Mouse (Mus musculus): ENCODE measurements around the gene Gna15. TPM values are rescaled to one million over a fixed set of nuclear protein-coding genes. Genes with fewer than 3 reads are reported as not detected.

Gene Gna15
- total and polyA plus RNA-seq, 3 experiments: 23.0 to 142 (median 33.0) TPM

- H3K4me1 ChIP-seq (ENCODE audit: control insufficient read depth in 1 of 2, insufficient read depth in 2 of 2, low read length in 2 of 2): peaks cover 3 to 19% of the 10 kb centered on the region in 2 experiments
- peaks cover 0 to 2% of the 10 kb centered on the region in 2 experiments; a peak in 2 of 4 replicates for H3K27me3 ChIP-seq (ENCODE audit: control insufficient read depth in 1 of 2, insufficient read depth in 2 of 2, low read length in 2 of 2)
- no peaks in the 10 kb centered on the region for H3K9me3 ChIP-seq (replicated peaks; ENCODE audit: insufficient read depth, low read length)
- TF ChIP-seq MEF2A (IDR thresholded peaks at IDR 0.05; ENCODE audit: extremely low read depth, insufficient replicate concordance, low read depth, low read length, poor library complexity, severe bottlenecking) (no peak), JUND (IDR thresholded peaks at IDR 0.05; ENCODE audit: low read depth, low read length) (no peak), EP300 (IDR thresholded peaks at IDR 0.05; ENCODE audit: low read depth in 1 of 2, low read length in 2 of 2) (peak in 1 of 2 experiments; percentile 43; a peak in 1 of 4 replicates), BHLHE40 (IDR thresholded peaks at IDR 0.05; ENCODE audit: borderline replicate concordance, low read depth, low read length) (no peak), TCF12 (IDR thresholded peaks at IDR 0.05; ENCODE audit: low read depth, low read length) (no peak), ELF1 (IDR thresholded peaks at IDR 0.05; ENCODE audit: low read depth, low read length) (no peak), ZNF384 (IDR thresholded peaks at IDR 0.05; ENCODE audit: low read depth, low read length) (no peak), MAZ (IDR thresholded peaks at IDR 0.05; ENCODE audit: low read depth, low read length) (0 out of 2 replicates have a peak, but pooled peaks have one; percentile 29)
- DNase-seq (ENCODE audit: low read depth, low spot score): peak; percentile 56
- no peak overlapping the region for H3K4me3 ChIP-seq (ENCODE audit: control insufficient read depth in 1 of 2, insufficient read depth in 1 of 2, low read depth in 2 of 2, low read length in 2 of 2)
- peaks cover 0 to 3% of the 10 kb centered on the region in 2 experiments; a peak in 2 of 4 replicates for H3K36me3 ChIP-seq (ENCODE audit: control insufficient read depth in 1 of 2, insufficient read depth in 2 of 2, low read length in 2 of 2)
- H3K79me2 ChIP-seq (ENCODE audit: control insufficient read depth, insufficient read depth, low read length, poor library complexity): no peaks in the 10 kb centered on the region
- H3K27ac ChIP-seq (ENCODE audit: control insufficient read depth, low read depth, low read length): no peak overlapping the region
- no peak overlapping the region for H3K9ac ChIP-seq (ENCODE audit: control insufficient read depth, low read depth, low read length, poor library complexity, severe bottlenecking)
Observed at GRCm38 (mm10) chr10:81456983-81457563, 67.0 kb downstream of the Gna15 start.

- TF ChIP-seq MYC (IDR thresholded peaks at IDR 0.05; ENCODE audit: low read depth, low read length): no peak
- no peak for TF ChIP-seq SMC3 (IDR thresholded peaks at IDR 0.05; ENCODE audit: low read depth, low read length)
- TF ChIP-seq TCF12 (IDR thresholded peaks at IDR 0.05; ENCODE audit: low read depth, low read length): no peak
- no peak for TF ChIP-seq MYB (IDR thresholded peaks at IDR 0.05; ENCODE audit: low read depth, low read length)
- TF ChIP-seq ETS1 (IDR thresholded peaks at IDR 0.05; ENCODE audit: low read depth, low read length): no peak
- TF ChIP-seq RCOR1 (IDR thresholded peaks at IDR 0.05; ENCODE audit: low read depth, low read length): no peak
- Histone ChIP-seq H3K27ac (ENCODE audit: control insufficient read depth, low read depth, low read length) (no peak within 1 kb of the TSS), H3K9ac (ENCODE audit: control insufficient read depth, low read depth, low read length, poor library complexity, severe bottlenecking) (no peak within 1 kb of the TSS), H3K9me3 (replicated peaks; ENCODE audit: insufficient read depth, low read length) (no peaks in the 10 kb centered on the region), H3K79me2 (ENCODE audit: control insufficient read depth, insufficient read depth, low read length, poor library complexity) (no peaks in the 10 kb centered on the region), H3K4me1 (ENCODE audit: control insufficient read depth in 1 of 2, insufficient read depth in 2 of 2, low read length in 2 of 2) (peaks cover 0 to 10% of the 10 kb centered on the region in 2 experiments; a peak in 3 of 4 replicates), H3K36me3 (ENCODE audit: control insufficient read depth in 1 of 2, insufficient read depth in 2 of 2, low read length in 2 of 2) (no peaks in the 10 kb centered on the region; a peak in 1 of 4 replicates), H3K4me3 (ENCODE audit: control insufficient read depth in 1 of 2, insufficient read depth in 1 of 2, low read depth in 2 of 2, low read length in 2 of 2) (no peak within 1 kb of the TSS), H3K27me3 (ENCODE audit: control insufficient read depth in 1 of 2, insufficient read depth in 2 of 2, low read length in 2 of 2) (peaks cover 0 to 3% of the 10 kb centered on the region in 2 experiments; a peak in 2 of 4 replicates)
- no peak for DNase-seq (ENCODE audit: low read depth, low spot score)
Observed at GRCm38 (mm10) chr10:81455181-81455895, 68.7 kb downstream of the Gna15 start, which contains the start of gene Nfic. TSS of gene Nfic (minus strand) at chr10:81455635.

Data from MEL (cell line).